Mouse (Mus musculus) CD8-positive naive resting alpha-beta T cell, adult 2 months (primary cell): ENCODE results near the gene Ube2r2.
A peak's percentile ranks its signal among the peaks of the same experiment; 100 is the strongest.

Experiments
- DNase-seq, 2 experiments: peaks; one replicate each; pipeline ENCODE4 v3.0.0; 2022; ENCODE audit warnings: low read depth in 2 of 2, low spot score in 2 of 2

Gene Ube2r2

GRCm38 (mm10) chr4:41118706-41119292 lies 16.7 kb upstream of the Ube2r2 start:
- DNase-seq = peak; percentile 63 to 70

- peak; percentile 93 to 96 for DNase-seq
Observed at GRCm38 (mm10) chr4:41124180-41124951, 11.2 kb upstream of the Ube2r2 start, which contains the start of gene Nol6. Gene Nol6 (minus strand): TSS chr4:41124455.

GRCm38 (mm10) chr4:41129406-41129805 lies 6.1 kb upstream of the Ube2r2 start:
- DNase-seq = peak; percentile 60 to 71

- no peak for DNase-seq
Observed at GRCm38 (mm10) chr4:41129836-41130235, 5.7 kb upstream of the Ube2r2 start.

GRCm38 (mm10) chr4:41132471-41132870 lies 3.1 kb upstream of the Ube2r2 start:
- DNase-seq = no peak

GRCm38 (mm10) chr4:41133529-41134291 lies 1.8 kb upstream of the Ube2r2 start:
- no peak for DNase-seq

- DNase-seq = peak; percentile 39 to 55
Observed at GRCm38 (mm10) chr4:41134935-41135710, 420 bp upstream of the Ube2r2 start.

- DNase-seq = no peak
Observed at GRCm38 (mm10) chr4:41136454-41136805, 887 bp downstream of the Ube2r2 start.

- no peak for DNase-seq
Observed at GRCm38 (mm10) chr4:41136811-41137210, 1.3 kb downstream of the Ube2r2 start.

GRCm38 (mm10) chr4:41140174-41140875 lies 4.8 kb downstream of the Ube2r2 start:
- DNase-seq = no peak

GRCm38 (mm10) chr4:41142601-41143000 lies 7.1 kb downstream of the Ube2r2 start:
- DNase-seq = no peak

- DNase-seq = no peak
Observed at GRCm38 (mm10) chr4:41149891-41150290, 14.3 kb downstream of the Ube2r2 start.

GRCm38 (mm10) chr4:41151186-41151585 lies 15.6 kb downstream of the Ube2r2 start:
- no peak for DNase-seq

- no peak for DNase-seq
Observed at GRCm38 (mm10) chr4:41153146-41153545, 17.6 kb downstream of the Ube2r2 start.

- no peak for DNase-seq
Observed at GRCm38 (mm10) chr4:41156961-41157360, 21.4 kb downstream of the Ube2r2 start.

- no peak for DNase-seq
Observed at GRCm38 (mm10) chr4:41158251-41158650, 22.7 kb downstream of the Ube2r2 start.

GRCm38 (mm10) chr4:41161232-41161631 lies 25.7 kb downstream of the Ube2r2 start:
- no peak for DNase-seq

- no peak for DNase-seq
Observed at GRCm38 (mm10) chr4:41164974-41165373, 29.4 kb downstream of the Ube2r2 start.

- DNase-seq = peak; percentile 45 to 55
Observed at GRCm38 (mm10) chr4:41165693-41166475, 30.3 kb downstream of the Ube2r2 start.

- DNase-seq = no peak
Observed at GRCm38 (mm10) chr4:41170970-41171369, 35.4 kb downstream of the Ube2r2 start.
